Comparison of ENCODE assay signal across 26 mouse cellular contexts in genomic region chr7:16422222-16422856, GRCm38 (mm10). TPM values are rescaled to one million over a fixed set of nuclear protein-coding genes. Genes with fewer than 3 reads are reported as not detected.
DNase-seq lines count a peak whose midpoint lies in the region; ATAC-seq lines count a peak whose summit lies in the region.
"Had no signal": no experiment of that assay in that cellular context is flagged by ENCODE, and none has a peak within 500 bp of the region (broad histone marks: within the 10 kb centered on the region; RNA-seq: fewer than 3 reads in every experiment).

No protein-coding gene starts in this region.

- no peaks in the 10 kb centered on the region for H3K4me1 ChIP-seq in kidney, embryonic 14.5 days (ENCODE audit: control insufficient read depth, insufficient read depth, low read length)
- H3K4me1 ChIP-seq in liver, embryonic 15.5 days (replicated peaks): peaks cover 25% of the 10 kb centered on the region; the same call in 1 of the 2 replicates
- H3K4me1 ChIP-seq in liver, embryonic 11.5 days (replicated peaks; ENCODE audit: control insufficient read depth, insufficient read depth, low read length): no peaks in the 10 kb centered on the region
- H3K4me1 ChIP-seq: embryonic facial prominence, embryonic 12.5 days; hindbrain, embryonic 12.5 days; limb, embryonic 15.5 days; midbrain, embryonic 13.5 days had no signal

- peaks cover 97% of the 10 kb centered on the region for H3K36me3 ChIP-seq in kidney, embryonic 14.5 days (ENCODE audit: control insufficient read depth, insufficient read depth, low read length)
- H3K36me3 ChIP-seq in liver, embryonic 15.5 days (replicated peaks): peaks cover 100% of the 10 kb centered on the region
- peaks cover 75% of the 10 kb centered on the region for H3K36me3 ChIP-seq in liver, embryonic 11.5 days (ENCODE audit: control insufficient read depth, insufficient read depth, low read length)

- H3K4me2 ChIP-seq in kidney, embryonic 14.5 days (replicated peaks; ENCODE audit: low read depth, low read length): no peak overlapping the region
- H3K4me2 ChIP-seq in liver, embryonic 15.5 days: no peak overlapping the region
- H3K4me2 ChIP-seq in liver, embryonic 11.5 days: no peak overlapping the region
- H3K4me2 ChIP-seq: embryonic facial prominence, embryonic 12.5 days; heart, embryonic 11.5 days; hindbrain, embryonic 12.5 days; limb, embryonic 15.5 days; midbrain, embryonic 13.5 days had no signal

- H3K9me3 ChIP-seq in kidney, embryonic 14.5 days (ENCODE audit: control insufficient read depth, low read length): no peaks in the 10 kb centered on the region
- no peaks in the 10 kb centered on the region for H3K9me3 ChIP-seq in liver, embryonic 15.5 days (replicated peaks)
- H3K9me3 ChIP-seq in liver, embryonic 11.5 days (ENCODE audit: control insufficient read depth, low read length): no peaks in the 10 kb centered on the region
- H3K9me3 ChIP-seq: embryonic facial prominence, embryonic 12.5 days; hindbrain, embryonic 12.5 days; limb, embryonic 15.5 days; midbrain, embryonic 13.5 days had no signal

- no peak for ATAC-seq in kidney, embryonic 14.5 days (ENCODE audit: low FRiP score, low TSS enrichment)
- no peak for ATAC-seq in liver, embryonic 15.5 days (ENCODE audit: insufficient read depth)
- no peak for ATAC-seq in liver, embryonic 11.5 days (replicated peaks; ENCODE audit: low FRiP score)
- ATAC-seq: forebrain, embryonic 14.5 days; hindbrain, postnatal 0 days; midbrain, embryonic 13.5 days had no signal

- no peak overlapping the region for H3K27ac ChIP-seq in kidney, embryonic 14.5 days (ENCODE audit: low read depth, low read length)
- H3K27ac ChIP-seq in liver, embryonic 15.5 days (replicated peaks): peak overlapping the region; percentile 38; the same call in 1 of the 2 replicates
- no peak overlapping the region for H3K27ac ChIP-seq in liver, embryonic 11.5 days (ENCODE audit: low read depth, low read length)
- H3K27ac ChIP-seq: embryonic facial prominence, embryonic 12.5 days; hindbrain, embryonic 12.5 days; hindbrain, postnatal 0 days; layer of hippocampus, adult 2 months; limb, embryonic 15.5 days; macrophage; midbrain, embryonic 13.5 days had no signal

- WGBS in kidney, embryonic 14.5 days: 83% methylated on average over 18 of the region's 18 CpGs
- WGBS in liver, embryonic 15.5 days (ENCODE audit: insufficient replicate concordance): 85% methylated on average over 18 of the region's 18 CpGs
- WGBS in liver, embryonic 11.5 days: 87% methylated on average over 18 of the region's 18 CpGs

- no peak overlapping the region for H3K9ac ChIP-seq in kidney, embryonic 14.5 days (ENCODE audit: low read depth, low read length)
- H3K9ac ChIP-seq in liver, embryonic 15.5 days: no peak overlapping the region
- no peak overlapping the region for H3K9ac ChIP-seq in liver, embryonic 11.5 days (ENCODE audit: low read depth, low read length)
- H3K9ac ChIP-seq: embryonic facial prominence, embryonic 12.5 days; hindbrain, embryonic 12.5 days; limb, embryonic 15.5 days; midbrain, embryonic 13.5 days had no signal

- DNase-seq in kidney, adult 9 months: peak; percentile 62
- DNase-seq in liver, embryonic 11.5 days (ENCODE audit: low spot score): no peak
- DNase-seq in kidney, postnatal 36 days: peak; percentile 46 to 55
- DNase-seq in testis, postnatal 10 days (ENCODE audit: low spot score): no peak
- DNase-seq: adrenal gland, postnatal 25 days; B cell, adult 2 months; cerebellum, adult 11-12 months; cerebellum, adult 9-11 months; embryo, embryonic 11 days; gastrocnemius, postnatal 14 days; heart, postnatal 36 days; lung, adult 2 months; lung, postnatal 10 days; thymus, postnatal 14 days had no signal

- H3K27me3 ChIP-seq in kidney, embryonic 14.5 days (ENCODE audit: control insufficient read depth, insufficient read depth, low read length): no peaks in the 10 kb centered on the region
- H3K27me3 ChIP-seq in liver, embryonic 15.5 days: no peaks in the 10 kb centered on the region
- H3K27me3 ChIP-seq in liver, embryonic 11.5 days (replicated peaks; ENCODE audit: control insufficient read depth, insufficient read depth, low read length): no peaks in the 10 kb centered on the region
- H3K27me3 ChIP-seq: embryonic facial prominence, embryonic 12.5 days; hindbrain, embryonic 12.5 days; limb, embryonic 15.5 days; midbrain, embryonic 13.5 days had no signal

- no peak overlapping the region for H3K4me3 ChIP-seq in kidney, embryonic 14.5 days (ENCODE audit: low read length)
- H3K4me3 ChIP-seq in liver, embryonic 15.5 days (replicated peaks): no peak overlapping the region
- no peak overlapping the region for H3K4me3 ChIP-seq in liver, embryonic 11.5 days (ENCODE audit: low read depth, low read length)
- H3K4me3 ChIP-seq: embryonic facial prominence, embryonic 12.5 days; hindbrain, embryonic 12.5 days; layer of hippocampus, adult 2 months; limb, embryonic 15.5 days; midbrain, embryonic 13.5 days had no signal

RNA-seq across cellular contexts. Expression of gene Zc3h4, which starts 21.6 kb away (rescaled TPM):
- 16.7 and 23.6 TPM in 2 replicates for polyA plus RNA-seq in kidney, embryonic 14.5 days (2014; fragmentation: Nextera tagmentation; extraction: Ambion mirVana)
- polyA plus RNA-seq in liver, embryonic 15.5 days (2015; fragmentation: Nextera tagmentation; extraction: Ambion mirVana): 8.0 and 10.8 TPM in 2 replicates
- polyA plus RNA-seq in liver, embryonic 11.5 days (2014; fragmentation: Nextera tagmentation; extraction: Ambion mirVana): 14.1 and 18.6 TPM in 2 replicates

RNA-seq across cellular contexts. Expression of gene Tmem160, which starts 30.2 kb away (rescaled TPM):
- 56.0 TPM in 2 replicates for polyA plus RNA-seq in kidney, embryonic 14.5 days (2014; fragmentation: Nextera tagmentation; extraction: Ambion mirVana)
- 28.8 and 30.4 TPM in 2 replicates for polyA plus RNA-seq in liver, embryonic 15.5 days (2015; fragmentation: Nextera tagmentation; extraction: Ambion mirVana)
- polyA plus RNA-seq in liver, embryonic 11.5 days (2014; fragmentation: Nextera tagmentation; extraction: Ambion mirVana): 54.4 and 54.5 TPM in 2 replicates

RNA-seq across cellular contexts. Expression of gene Sae1, which starts 34.7 kb away (rescaled TPM):
- polyA plus RNA-seq in kidney, embryonic 14.5 days (2014; fragmentation: Nextera tagmentation; extraction: Ambion mirVana): 241 and 323 TPM in 2 replicates
- 97.7 and 98.0 TPM in 2 replicates for polyA plus RNA-seq in liver, embryonic 15.5 days (2015; fragmentation: Nextera tagmentation; extraction: Ambion mirVana)
- polyA plus RNA-seq in liver, embryonic 11.5 days (2014; fragmentation: Nextera tagmentation; extraction: Ambion mirVana): 267 and 287 TPM in 2 replicates

RNA-seq across cellular contexts. Expression of gene Npas1, which starts 55.2 kb away (rescaled TPM):
- polyA plus RNA-seq in kidney, embryonic 14.5 days (2014; fragmentation: Nextera tagmentation; extraction: Ambion mirVana): 0.13 TPM in 1 of 2 replicates, not detected in the other
- 0.12 and 0.17 TPM in 2 replicates for polyA plus RNA-seq in liver, embryonic 15.5 days (2015; fragmentation: Nextera tagmentation; extraction: Ambion mirVana)
- 0.18 and 0.22 TPM in 2 replicates for polyA plus RNA-seq in liver, embryonic 11.5 days (2014; fragmentation: Nextera tagmentation; extraction: Ambion mirVana)
- polyA plus RNA-seq: heart, embryonic 11.5 days; lung, adult 2 months; macrophage; stomach, embryonic 14.5 days had no signal

Comparison
In these comparisons a context has a peak if more than half of its experiments do, and no peak if none do; other contexts are left out.
1. DNase-seq: peak in kidney, adult 9 months (single experiment) and kidney, postnatal 36 days (2 of 2); none in liver, embryonic 11.5 days (single experiment) and testis, postnatal 10 days (single experiment).